Mouse (Mus musculus) hindbrain, embryonic 10.5 days (tissue): Measurements from ENCODE around the gene Htra2. TPM values are rescaled to one million over a fixed set of nuclear protein-coding genes. Genes with fewer than 3 reads are reported as not detected.
A peak's percentile ranks its signal among the peaks of the same experiment; 100 is the strongest.

ENCODE experiments used
- DNase-seq: peaks from one replicate; pipeline ENCODE4 v3.0.0-alpha.2; 2017; ENCODE audit warnings: low spot score
- H3K27ac ChIP-seq: fragments of 300-500 bp; sonication (generic); 2 replicates; pipeline ENCODE4 v1.5.1; 2016; ENCODE audit warnings: mild to moderate bottlenecking, moderate library complexity
- H3K27me3 ChIP-seq: fragments of 300-500 bp; sonication (generic); 2 replicates; pipeline ENCODE4 v1.6.1; 2016; ENCODE audit warnings: mild to moderate bottlenecking; ENCODE audit not compliant: poor library complexity, insufficient read depth, severe bottlenecking
- H3K36me3 ChIP-seq: fragments of 300-500 bp; sonication (generic); 2 replicates; pipeline ENCODE4 v1.6.1; 2016; ENCODE audit warnings: mild to moderate bottlenecking, moderate library complexity
- H3K4me1 ChIP-seq: fragments of 300-500 bp; sonication (generic); replicated peaks from 2 replicates; pipeline ENCODE4 v1.6.1; 2016; ENCODE audit warnings: mild to moderate bottlenecking
- H3K4me3 ChIP-seq: fragments of 300-500 bp; sonication (generic); 2 replicates; pipeline ENCODE4 v1.5.1; 2016; ENCODE audit warnings: mild to moderate bottlenecking, moderate library complexity
- H3K9me3 ChIP-seq: fragments of 300-500 bp; sonication (generic); 2 replicates; pipeline ENCODE4 v1.6.1; 2016; ENCODE audit warnings: mild to moderate bottlenecking, moderate library complexity
- WGBS: fragments of 180-500 bp; shearing (Covaris S2); methylation state at CpG from one replicate; pipeline ENCODE4 v1.1.7; 2016; 5-methylcytosine and 5-hydroxymethylcytosine counted together
- polyA plus RNA-seq: library from polyadenylated mRNA; unstranded; fragments of >200 nt; fragmentation: Nextera tagmentation; extraction: Ambion mirVana; gene quantifications from 2 replicates; pipeline ENCODE4 v1.2.1, GENCODE M21; 2016

Gene Htra2
- polyA plus RNA-seq, 1 experiment from 2014 or later: 70.9 TPM

GRCm38 (mm10) chr6:83037188-83037587, 17.9 kb downstream of the Htra2 start:
- Histone ChIP-seq H3K36me3 (no peaks in the 10 kb centered on the region), H3K9me3 (no peaks in the 10 kb centered on the region), H3K4me1 (peaks cover 45% of the 10 kb centered on the region), H3K27me3 (peaks cover 46% of the 10 kb centered on the region), H3K27ac (no peak overlapping the region), H3K4me3 (no peak overlapping the region)
- DNase-seq: no peak
- WGBS: 79% methylated on average over 8 of the region's 8 CpGs

- no peaks in the 10 kb centered on the region for H3K36me3 ChIP-seq
- WGBS: 10% methylated on average over 5 of the region's 5 CpGs
- DNase-seq: no peak
- H3K27me3 ChIP-seq: peaks cover 72% of the 10 kb centered on the region
- H3K4me3 ChIP-seq: peak overlapping the region; percentile 69
- peaks cover 60% of the 10 kb centered on the region for H3K4me1 ChIP-seq
- H3K9me3 ChIP-seq: no peaks in the 10 kb centered on the region
- H3K27ac ChIP-seq: peak overlapping the region; percentile 84
These were observed 20.5 kb downstream of the Htra2 start for GRCm38 (mm10) chr6:83034463-83035055.

- Histone ChIP-seq H3K4me3 (peak within 1 kb of the TSS; percentile 69), H3K27me3 (peaks cover 82% of the 10 kb centered on the region), H3K4me1 (peaks cover 55% of the 10 kb centered on the region), H3K9me3 (no peaks in the 10 kb centered on the region), H3K27ac (peak within 1 kb of the TSS; percentile 84), H3K36me3 (no peaks in the 10 kb centered on the region)
- under 1% methylated on average over 51 of the region's 51 CpGs for WGBS
- DNase-seq: peak; percentile 79
These were observed 21.6 kb downstream of the Htra2 start, which contains the start of the genes Dok1 and Loxl3 for GRCm38 (mm10) chr6:83033249-83034185. TSS of gene Dok1 (minus strand) at chr6:83033471. TSS of gene Loxl3 (plus strand) at chr6:83034173.

- Histone ChIP-seq H3K4me1 (peaks cover 50% of the 10 kb centered on the region), H3K4me3 (peak overlapping the region; percentile 69), H3K27ac (peak overlapping the region; percentile 84), H3K9me3 (no peaks in the 10 kb centered on the region), H3K36me3 (no peaks in the 10 kb centered on the region), H3K27me3 (peaks cover 85% of the 10 kb centered on the region)
- peak; percentile 68 for DNase-seq
- under 1% methylated on average over 31 of the region's 31 CpGs for WGBS
These were observed 22.3 kb downstream of the Htra2 start for GRCm38 (mm10) chr6:83032769-83033191.

- peak overlapping the region; percentile 84; the same call in 1 of the 2 replicates for H3K27ac ChIP-seq
- peaks cover 85% of the 10 kb centered on the region for H3K27me3 ChIP-seq
- peak overlapping the region; percentile 69 for H3K4me3 ChIP-seq
- no peaks in the 10 kb centered on the region for H3K9me3 ChIP-seq
- WGBS: 14% methylated on average over 18 of the region's 18 CpGs
- peaks cover 57% of the 10 kb centered on the region for H3K4me1 ChIP-seq
- no peak for DNase-seq
- no peaks in the 10 kb centered on the region for H3K36me3 ChIP-seq
These were observed 23.0 kb downstream of the Htra2 start for GRCm38 (mm10) chr6:83031921-83032590.

- no peak for DNase-seq
- WGBS: 52% methylated on average over 7 of the region's 7 CpGs
- H3K36me3 ChIP-seq: no peaks in the 10 kb centered on the region
- H3K27ac ChIP-seq: no peak overlapping the region
- no peaks in the 10 kb centered on the region for H3K9me3 ChIP-seq
- H3K27me3 ChIP-seq: peaks cover 84% of the 10 kb centered on the region
- H3K4me1 ChIP-seq: peaks cover 57% of the 10 kb centered on the region
- H3K4me3 ChIP-seq: no peak overlapping the region
These were observed 24.0 kb downstream of the Htra2 start for GRCm38 (mm10) chr6:83031111-83031510.

- DNase-seq: no peak
These were observed 25.3 kb downstream of the Htra2 start for GRCm38 (mm10) chr6:83029777-83030176.

GRCm38 (mm10) chr6:83027706-83028105, 27.4 kb downstream of the Htra2 start:
- no peak for DNase-seq
- Histone ChIP-seq H3K27ac (no peak overlapping the region), H3K9me3 (no peaks in the 10 kb centered on the region), H3K4me3 (no peak overlapping the region), H3K36me3 (no peaks in the 10 kb centered on the region), H3K27me3 (peaks cover 63% of the 10 kb centered on the region), H3K4me1 (peaks cover 28% of the 10 kb centered on the region)
- WGBS: 49% methylated on average over 8 of the region's 9 CpGs

More at GRCm38 (mm10) chr6:83029777-83030176, 25.3 kb downstream of the Htra2 start:
- Histone ChIP-seq H3K27ac (no peak overlapping the region), H3K9me3 (no peaks in the 10 kb centered on the region), H3K4me3 (no peak overlapping the region), H3K36me3 (no peaks in the 10 kb centered on the region), H3K4me1 (peaks cover 48% of the 10 kb centered on the region), H3K27me3 (peaks cover 73% of the 10 kb centered on the region)
- WGBS: 13% methylated on average over 10 of the region's 10 CpGs

- no peaks in the 10 kb centered on the region for H3K9me3 ChIP-seq
- DNase-seq: no peak
- no peak overlapping the region for H3K4me3 ChIP-seq
- no peak overlapping the region for H3K27ac ChIP-seq
- H3K4me1 ChIP-seq: peaks cover 24% of the 10 kb centered on the region
- H3K36me3 ChIP-seq: no peaks in the 10 kb centered on the region
- peaks cover 59% of the 10 kb centered on the region for H3K27me3 ChIP-seq
- 64% methylated on average over 8 of the region's 8 CpGs for WGBS
These were observed 27.8 kb downstream of the Htra2 start for GRCm38 (mm10) chr6:83027293-83027692.

GRCm38 (mm10) chr6:83025221-83025620, 29.9 kb downstream of the Htra2 start:
- no peak overlapping the region for H3K27ac ChIP-seq

GRCm38 (mm10) chr6:83024421-83024820, 30.7 kb downstream of the Htra2 start:
- Histone ChIP-seq H3K36me3 (no peaks in the 10 kb centered on the region), H3K27me3 (peaks cover 30% of the 10 kb centered on the region), H3K4me1 (peaks cover 8% of the 10 kb centered on the region; the same call in 1 of the 2 replicates), H3K9me3 (no peaks in the 10 kb centered on the region), H3K27ac (no peak overlapping the region), H3K4me3 (no peak overlapping the region)
- WGBS: 71% methylated on average over 4 of the region's 4 CpGs
- no peak for DNase-seq

More at GRCm38 (mm10) chr6:83025221-83025620, 29.9 kb downstream of the Htra2 start:
- Histone ChIP-seq H3K4me3 (no peak overlapping the region), H3K36me3 (no peaks in the 10 kb centered on the region), H3K4me1 (peaks cover 14% of the 10 kb centered on the region; the same call in 1 of the 2 replicates), H3K9me3 (no peaks in the 10 kb centered on the region), H3K27me3 (peaks cover 38% of the 10 kb centered on the region)
- 91% methylated on average over 4 of the region's 4 CpGs for WGBS
- DNase-seq: no peak

- DNase-seq: no peak
- H3K36me3 ChIP-seq: no peaks in the 10 kb centered on the region
- no peaks in the 10 kb centered on the region for H3K9me3 ChIP-seq
- H3K27me3 ChIP-seq: peaks cover 24% of the 10 kb centered on the region
- 95% methylated on average over 2 of the region's 2 CpGs for WGBS
- peaks cover 8% of the 10 kb centered on the region; the same call in 1 of the 2 replicates for H3K4me1 ChIP-seq
- H3K4me3 ChIP-seq: no peak overlapping the region
- no peak overlapping the region for H3K27ac ChIP-seq
These were observed 31.3 kb downstream of the Htra2 start for GRCm38 (mm10) chr6:83023786-83024185.
